Mouse (Mus musculus) midbrain, embryonic 14.5 days (tissue): ENCODE results near the gene Psmd13. TPM values are rescaled to one million over a fixed set of nuclear protein-coding genes. Genes with fewer than 3 reads are reported as not detected.
A peak's percentile ranks its signal among the peaks of the same experiment; 100 is the strongest.

Experiments
- ATAC-seq: fragments of 200-750 bp; cut with Nextera tagmentation; 2 replicates; pipeline ENCODE4 v1.8.0; 2017; ENCODE audit warnings: moderate number of reproducible peaks, moderate library complexity; ENCODE audit not compliant: low FRiP score, low TSS enrichment
- DNase-seq: peaks from one replicate; pipeline ENCODE4 v3.0.0-alpha.2; 2015
- H3K27ac ChIP-seq: fragments of 300-500 bp; sonication (generic); replicated peaks from 2 replicates; pipeline ENCODE4 v1.5.1; 2014; ENCODE audit warnings: mild to moderate bottlenecking, low read depth, low read length, moderate library complexity
- H3K27me3 ChIP-seq: fragments of 300-500 bp; sonication (generic); 2 replicates; pipeline ENCODE4 v1.6.1; 2014; ENCODE audit warnings: low read length, control low read depth, mixed read lengths; ENCODE audit not compliant: control insufficient read depth, insufficient read depth
- H3K36me3 ChIP-seq: fragments of 300-500 bp; sonication (generic); 2 replicates; pipeline ENCODE4 v1.6.1; 2014; ENCODE audit warnings: low read length, control low read depth; ENCODE audit not compliant: control insufficient read depth, insufficient read depth
- H3K4me1 ChIP-seq: fragments of 300-500 bp; sonication (generic); 2 replicates; pipeline ENCODE4 v1.6.1; 2014; ENCODE audit warnings: mild to moderate bottlenecking, antibody characterized with exemption, low read length, control low read depth; ENCODE audit not compliant: control insufficient read depth, insufficient read depth
- H3K4me2 ChIP-seq: fragments of 300-500 bp; sonication (generic); 2 replicates; pipeline ENCODE4 v1.6.1; 2014; ENCODE audit warnings: mild to moderate bottlenecking, low read length, moderate library complexity
- H3K4me3 ChIP-seq: fragments of 300-500 bp; sonication (generic); replicated peaks from 2 replicates; pipeline ENCODE4 v1.5.1; 2014; ENCODE audit warnings: low read depth, low read length
- H3K9ac ChIP-seq: fragments of 300-500 bp; sonication (generic); replicated peaks from 2 replicates; pipeline ENCODE4 v1.6.1; 2014; ENCODE audit warnings: mild to moderate bottlenecking, low read length, moderate library complexity
- H3K9me3 ChIP-seq: fragments of 300-500 bp; sonication (generic); 2 replicates; pipeline ENCODE4 v1.6.1; 2016; ENCODE audit warnings: low read length, control low read depth, mixed read lengths; ENCODE audit not compliant: control insufficient read depth
- WGBS: fragments of 180-500 bp; shearing (Covaris S2); extraction: QIAGEN DNeasy Blood & Tissue Kit; methylation state at CpG from one replicate; pipeline ENCODE4 v1.1.7; 2014; 5-methylcytosine and 5-hydroxymethylcytosine counted together
- polyA plus RNA-seq: library from polyadenylated mRNA; unstranded; fragments of >200 nt; fragmentation: Nextera tagmentation; extraction: Ambion mirVana; gene quantifications from 2 replicates; pipeline ENCODE4 v1.2.1, GENCODE M21; 2014

The Psmd13 gene
- polyA plus RNA-seq, 1 experiment from 2014 or later, result 186 TPM

- no peak overlapping the region for H3K4me2 ChIP-seq
- no peak overlapping the region for H3K27ac ChIP-seq
- no peak overlapping the region for H3K4me3 ChIP-seq
- peaks cover 78% of the 10 kb centered on the region for H3K36me3 ChIP-seq
- H3K9ac ChIP-seq, result no peak overlapping the region
- 94% methylated on average over 3 of the region's 3 CpGs for WGBS
- H3K9me3 ChIP-seq, result no peaks in the 10 kb centered on the region
- H3K27me3 ChIP-seq, result no peaks in the 10 kb centered on the region
- no peaks in the 10 kb centered on the region for H3K4me1 ChIP-seq
- DNase-seq (no peak), ATAC-seq (no peak)
These were observed 12.8 kb downstream of the Psmd13 start for GRCm38 (mm10) chr7:140894611-140895010.

GRCm38 (mm10) chr7:140897863-140898262 is 16.1 kb downstream of the Psmd13 start:
- Histone ChIP-seq H3K9ac (no peak overlapping the region), H3K9me3 (no peaks in the 10 kb centered on the region), H3K4me1 (no peaks in the 10 kb centered on the region), H3K36me3 (peaks cover 59% of the 10 kb centered on the region), H3K4me3 (no peak overlapping the region), H3K27me3 (no peaks in the 10 kb centered on the region), H3K27ac (no peak overlapping the region), H3K4me2 (no peak overlapping the region)
- DNase-seq (no peak), ATAC-seq (no peak)
- WGBS, result 87% methylated on average over 7 of the region's 7 CpGs

GRCm38 (mm10) chr7:140899121-140899520 is 17.4 kb downstream of the Psmd13 start:
- H3K27ac ChIP-seq, result no peak overlapping the region
- H3K9ac ChIP-seq, result no peak overlapping the region
- H3K36me3 ChIP-seq, result peaks cover 47% of the 10 kb centered on the region
- no peak overlapping the region for H3K4me2 ChIP-seq
- WGBS, result 81% methylated on average over 3 of the region's 3 CpGs
- no peak for ATAC-seq
- H3K4me1 ChIP-seq, result no peaks in the 10 kb centered on the region
- H3K4me3 ChIP-seq, result no peak overlapping the region
- no peak for DNase-seq
- H3K9me3 ChIP-seq, result no peaks in the 10 kb centered on the region
- no peaks in the 10 kb centered on the region for H3K27me3 ChIP-seq

GRCm38 (mm10) chr7:140900220-140900619 is 18.5 kb downstream of the Psmd13 start, which contains the start of gene Cox8b:
Gene Cox8b, minus strand, starts transcription at chr7:140900446.
- no peak within 1 kb of the TSS for H3K4me3 ChIP-seq
- no peak within 1 kb of the TSS for H3K9ac ChIP-seq
- no peaks in the 10 kb centered on the region for H3K9me3 ChIP-seq
- no peaks in the 10 kb centered on the region for H3K27me3 ChIP-seq
- no peak for DNase-seq
- no peak for ATAC-seq
- WGBS, result 84% methylated on average over 10 of the region's 10 CpGs
- H3K4me2 ChIP-seq, result no peak within 1 kb of the TSS
- H3K4me1 ChIP-seq, result no peaks in the 10 kb centered on the region
- peaks cover 40% of the 10 kb centered on the region for H3K36me3 ChIP-seq
- H3K27ac ChIP-seq, result no peak within 1 kb of the TSS

GRCm38 (mm10) chr7:140902036-140902875 is 20.5 kb downstream of the Psmd13 start:
- Histone ChIP-seq H3K9ac (no peak overlapping the region), H3K9me3 (no peaks in the 10 kb centered on the region), H3K27me3 (no peaks in the 10 kb centered on the region), H3K4me2 (no peak overlapping the region), H3K36me3 (peaks cover 24% of the 10 kb centered on the region), H3K4me1 (no peaks in the 10 kb centered on the region), H3K4me3 (no peak overlapping the region), H3K27ac (no peak overlapping the region)
- ATAC-seq (no peak), DNase-seq (no peak)
- WGBS, result 83% methylated on average over 15 of the region's 15 CpGs

GRCm38 (mm10) chr7:140903212-140903611 is 21.4 kb downstream of the Psmd13 start:
- 27% methylated on average over 13 of the region's 13 CpGs for WGBS
- Histone ChIP-seq H3K4me3 (no peak overlapping the region), H3K9ac (no peak overlapping the region), H3K27me3 (no peaks in the 10 kb centered on the region), H3K9me3 (no peaks in the 10 kb centered on the region), H3K4me1 (no peaks in the 10 kb centered on the region), H3K4me2 (no peak overlapping the region), H3K27ac (no peak overlapping the region), H3K36me3 (peaks cover 14% of the 10 kb centered on the region)
- ATAC-seq, result peak; percentile 37; the same call in 1 of the 2 replicates
- DNase-seq, result peak; percentile 83

- Histone ChIP-seq H3K27ac (no peak overlapping the region), H3K9me3 (no peaks in the 10 kb centered on the region), H3K36me3 (no peaks in the 10 kb centered on the region), H3K4me2 (no peak overlapping the region), H3K27me3 (no peaks in the 10 kb centered on the region), H3K4me3 (no peak overlapping the region), H3K9ac (no peak overlapping the region), H3K4me1 (0 out of 2 replicates have a peak, but pooled peaks cover 3% of the 10 kb centered on the region)
- WGBS, result 89% methylated on average over 2 of the region's 2 CpGs
- ATAC-seq, result no peak
- DNase-seq, result no peak
These were observed 23.9 kb downstream of the Psmd13 start for GRCm38 (mm10) chr7:140905642-140906081.

- Histone ChIP-seq H3K27me3 (no peaks in the 10 kb centered on the region), H3K4me3 (no peak overlapping the region), H3K4me1 (0 out of 2 replicates have a peak, but pooled peaks cover 3% of the 10 kb centered on the region), H3K36me3 (no peaks in the 10 kb centered on the region), H3K4me2 (no peak overlapping the region), H3K27ac (no peak overlapping the region), H3K9me3 (no peaks in the 10 kb centered on the region), H3K9ac (no peak overlapping the region)
- DNase-seq, result no peak
- no peak for ATAC-seq
- 86% methylated on average over 13 of the region's 13 CpGs for WGBS
These were observed 25.4 kb downstream of the Psmd13 start for GRCm38 (mm10) chr7:140907131-140907530.

GRCm38 (mm10) chr7:140907697-140908096 is 25.9 kb downstream of the Psmd13 start:
- no peak for ATAC-seq
- no peak overlapping the region for H3K4me2 ChIP-seq
- H3K9ac ChIP-seq, result no peak overlapping the region
- DNase-seq, result no peak
- no peak overlapping the region for H3K27ac ChIP-seq
- no peaks in the 10 kb centered on the region for H3K27me3 ChIP-seq
- no peaks in the 10 kb centered on the region for H3K36me3 ChIP-seq
- WGBS, result 83% methylated on average over 7 of the region's 7 CpGs
- H3K9me3 ChIP-seq, result no peaks in the 10 kb centered on the region
- no peak overlapping the region for H3K4me3 ChIP-seq
- H3K4me1 ChIP-seq, result 0 out of 2 replicates have a peak, but pooled peaks cover 3% of the 10 kb centered on the region
